Mouse (Mus musculus): ENCODE measurements at regions not wholly inside any gene's neighbourhood (a gene's known extent, or its start where the extent isn't known, plus 50 kb on each side); places are given as distances from the start of the nearest gene placed in this dataset.

DNA sequence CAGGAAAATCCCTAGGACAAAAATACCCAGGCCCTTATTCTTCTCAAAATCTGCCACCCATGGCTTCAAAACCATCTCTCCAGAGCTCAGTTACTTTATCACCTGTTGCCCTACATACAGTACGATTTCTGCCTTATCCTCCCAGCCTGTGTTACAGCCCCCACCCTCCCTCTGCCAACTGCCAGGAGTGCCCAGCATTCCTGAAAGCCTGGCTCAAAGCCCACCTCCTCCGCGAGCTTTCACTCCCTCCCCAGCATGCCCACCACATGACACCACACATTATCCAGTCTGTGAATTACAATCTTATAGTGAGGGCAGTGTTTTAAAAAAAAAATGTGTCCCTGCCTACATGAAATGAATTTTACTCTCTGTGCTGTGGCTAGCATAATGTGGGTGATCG lies 320.3 kb upstream of the Slc24a5 start:
- Histone ChIP-seq H3K4me3 (ENCODE audit: insufficient read depth, poor library complexity, severe bottlenecking) (no peak overlapping the region), H3K36me3 (ENCODE audit: control insufficient read depth, insufficient read depth) (no peaks in the 10 kb centered on the region), H3ac (ENCODE audit: control insufficient read depth, insufficient read length, low read depth) (no peak overlapping the region), H3K79me2 (ENCODE audit: control insufficient read depth, insufficient read depth) (no peaks in the 10 kb centered on the region), H3K79me3 (ENCODE audit: low read depth) (no peaks in the 10 kb centered on the region), H3K27me3 (ENCODE audit: control insufficient read depth, insufficient read depth, insufficient read length) (no peaks in the 10 kb centered on the region)
- TF ChIP-seq CTCF (IDR thresholded peaks at IDR 0.05; ENCODE audit: control insufficient read depth, insufficient read depth, insufficient read length) (no peak), MYOG (IDR thresholded peaks at IDR 0.05; ENCODE audit: control insufficient read depth, extremely low read depth, insufficient read length) (no peak), FOSL1 (IDR thresholded peaks at IDR 0.05; ENCODE audit: insufficient read depth, low read length, poor library complexity, severe bottlenecking) (no peak), MAX (IDR thresholded peaks at IDR 0.05) (no peak), MYOD1 (IDR thresholded peaks at IDR 0.05; ENCODE audit: control insufficient read depth, insufficient read length, low read depth) (no peak)

DNA sequence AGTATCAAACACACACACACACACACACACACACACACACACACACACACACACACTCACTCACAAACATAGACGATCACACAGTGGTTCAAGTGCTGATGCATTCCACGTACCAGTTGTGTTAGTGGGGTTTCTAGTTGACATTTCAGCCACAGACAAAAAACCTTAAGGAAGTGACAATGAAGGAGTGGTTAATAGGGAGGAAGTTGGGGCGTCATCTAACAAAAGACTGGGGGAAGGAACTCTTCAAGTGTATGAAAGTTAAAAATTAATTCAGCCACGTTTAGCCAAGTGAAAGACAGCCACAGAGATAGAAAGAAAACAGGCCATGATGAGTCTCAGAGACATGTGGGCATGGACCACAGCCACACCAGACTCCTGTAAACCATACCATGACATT lies 316.1 kb upstream of the Slc24a5 start:
- H3ac ChIP-seq (ENCODE audit: control insufficient read depth, insufficient read length, low read depth), result no peak overlapping the region
- no peaks in the 10 kb centered on the region for H3K79me3 ChIP-seq (ENCODE audit: low read depth)
- H3K36me3 ChIP-seq (ENCODE audit: control insufficient read depth, insufficient read depth), result no peaks in the 10 kb centered on the region
- H3K4me3 ChIP-seq (ENCODE audit: insufficient read depth, poor library complexity, severe bottlenecking), result no peak overlapping the region
- no peak for TF ChIP-seq MYOD1 (IDR thresholded peaks at IDR 0.05; ENCODE audit: control insufficient read depth, insufficient read length, low read depth)
- no peaks in the 10 kb centered on the region for H3K27me3 ChIP-seq (ENCODE audit: control insufficient read depth, insufficient read depth, insufficient read length)
- H3K79me2 ChIP-seq (ENCODE audit: control insufficient read depth, insufficient read depth), result no peaks in the 10 kb centered on the region

DNA sequence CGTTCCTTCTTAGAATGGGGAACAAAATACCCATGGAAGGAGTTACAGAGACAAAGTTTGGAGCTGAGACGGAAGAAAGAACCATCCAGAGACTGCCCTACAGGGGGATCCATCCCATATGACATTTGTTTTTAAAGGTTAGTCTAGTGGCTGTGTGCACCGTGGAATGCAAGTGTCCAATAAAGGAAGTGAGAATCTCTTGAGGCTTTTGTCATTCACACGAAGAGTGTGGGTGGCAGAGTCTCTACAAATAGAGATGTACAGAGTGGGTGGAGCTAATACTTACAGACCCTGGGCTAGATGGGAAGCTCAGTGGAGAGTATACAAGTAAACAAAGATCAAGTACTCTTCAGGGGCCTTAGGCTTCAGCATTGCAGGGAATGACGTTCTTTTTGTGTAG lies 314.2 kb upstream of the Slc24a5 start:
- Histone ChIP-seq H3ac (ENCODE audit: control insufficient read depth, insufficient read length, low read depth) (no peak overlapping the region), H3K79me2 (ENCODE audit: control insufficient read depth, insufficient read depth) (no peaks in the 10 kb centered on the region), H3K79me3 (ENCODE audit: low read depth) (no peaks in the 10 kb centered on the region), H3K27me3 (ENCODE audit: control insufficient read depth, insufficient read depth, insufficient read length) (no peaks in the 10 kb centered on the region), H3K36me3 (ENCODE audit: control insufficient read depth, insufficient read depth) (no peaks in the 10 kb centered on the region), H3K4me3 (ENCODE audit: insufficient read depth, poor library complexity, severe bottlenecking) (no peak overlapping the region)
- TF ChIP-seq MYOD1 (IDR thresholded peaks at IDR 0.05; ENCODE audit: control insufficient read depth, insufficient read length, low read depth) (no peak), CEBPB (IDR thresholded peaks at IDR 0.05; ENCODE audit: low read depth) (no peak), FOSL1 (IDR thresholded peaks at IDR 0.05; ENCODE audit: insufficient read depth, low read length, poor library complexity, severe bottlenecking) (no peak), USF1 (IDR thresholded peaks at IDR 0.05; ENCODE audit: low read depth) (no peak), MAX (IDR thresholded peaks at IDR 0.05) (no peak), CTCF (IDR thresholded peaks at IDR 0.05; ENCODE audit: control insufficient read depth, insufficient read depth, insufficient read length) (no peak), MYOG (IDR thresholded peaks at IDR 0.05; ENCODE audit: control insufficient read depth, extremely low read depth, insufficient read length) (no peak)

DNA sequence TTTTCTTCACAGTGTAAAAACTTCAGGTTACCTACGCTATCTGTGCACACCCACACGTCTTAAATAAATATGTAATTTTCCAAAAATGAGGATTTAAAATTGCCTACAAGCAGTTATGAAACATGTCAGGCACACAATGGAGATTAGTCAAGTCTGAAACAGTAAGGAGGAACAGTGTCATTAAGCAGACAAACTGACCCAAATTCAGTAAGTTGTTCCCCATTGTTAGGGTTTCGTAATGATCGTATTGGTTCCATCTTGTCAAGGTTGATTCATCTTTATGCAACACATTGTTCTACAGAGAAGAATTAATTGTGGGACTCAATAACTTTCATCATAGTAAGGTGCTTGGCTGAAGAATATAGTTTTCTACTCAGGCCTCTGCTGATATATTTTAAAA lies 312.7 kb upstream of the Slc24a5 start:
- Histone ChIP-seq H3ac (ENCODE audit: control insufficient read depth, insufficient read length, low read depth) (no peak overlapping the region), H3K27me3 (ENCODE audit: control insufficient read depth, insufficient read depth, insufficient read length) (no peaks in the 10 kb centered on the region), H3K36me3 (ENCODE audit: control insufficient read depth, insufficient read depth) (no peaks in the 10 kb centered on the region), H3K79me3 (ENCODE audit: low read depth) (no peaks in the 10 kb centered on the region), H3K4me3 (ENCODE audit: insufficient read depth, poor library complexity, severe bottlenecking) (no peak overlapping the region), H3K79me2 (ENCODE audit: control insufficient read depth, insufficient read depth) (no peaks in the 10 kb centered on the region)
- no peak for TF ChIP-seq USF1 (IDR thresholded peaks at IDR 0.05; ENCODE audit: low read depth)
- no peak for TF ChIP-seq FOSL1 (IDR thresholded peaks at IDR 0.05; ENCODE audit: insufficient read depth, low read length, poor library complexity, severe bottlenecking)
- TF ChIP-seq MYOG (IDR thresholded peaks at IDR 0.05; ENCODE audit: control insufficient read depth, extremely low read depth, insufficient read length), result no peak
- no peak for TF ChIP-seq CTCF (IDR thresholded peaks at IDR 0.05; ENCODE audit: control insufficient read depth, insufficient read depth, insufficient read length)
- no peak for TF ChIP-seq CEBPB (IDR thresholded peaks at IDR 0.05; ENCODE audit: low read depth)
- TF ChIP-seq MYOD1 (IDR thresholded peaks at IDR 0.05; ENCODE audit: control insufficient read depth, insufficient read length, low read depth), result no peak
- TF ChIP-seq MAX (IDR thresholded peaks at IDR 0.05), result no peak

DNA sequence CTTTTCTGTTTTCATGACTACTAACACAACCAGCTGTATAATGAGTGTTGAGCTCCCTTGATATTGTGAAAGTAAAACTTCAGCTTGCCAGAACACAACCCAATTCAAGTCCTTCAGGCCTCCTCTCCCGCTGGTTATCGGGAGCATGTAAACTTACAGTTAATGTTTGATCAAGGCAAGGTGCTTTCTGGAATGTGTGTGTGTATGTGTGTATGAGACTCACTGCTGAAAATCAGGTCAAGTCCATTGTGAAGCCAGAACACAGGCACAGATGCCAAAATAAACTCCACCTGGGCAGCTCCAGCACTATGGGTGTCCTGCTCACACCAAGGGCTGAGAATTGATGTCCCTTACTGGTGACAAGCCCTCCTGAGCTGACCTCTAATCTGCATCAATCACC lies 308.9 kb upstream of the Slc24a5 start:
- Histone ChIP-seq H3K4me3 (ENCODE audit: insufficient read depth, poor library complexity, severe bottlenecking) (no peak overlapping the region), H3K79me2 (ENCODE audit: control insufficient read depth, insufficient read depth) (no peaks in the 10 kb centered on the region), H3ac (ENCODE audit: control insufficient read depth, insufficient read length, low read depth) (no peak overlapping the region), H3K27me3 (ENCODE audit: control insufficient read depth, insufficient read depth, insufficient read length) (no peaks in the 10 kb centered on the region), H3K36me3 (ENCODE audit: control insufficient read depth, insufficient read depth) (no peaks in the 10 kb centered on the region), H3K79me3 (ENCODE audit: low read depth) (no peaks in the 10 kb centered on the region)
- TF ChIP-seq USF1 (IDR thresholded peaks at IDR 0.05; ENCODE audit: low read depth) (no peak), MYOG (IDR thresholded peaks at IDR 0.05; ENCODE audit: control insufficient read depth, extremely low read depth, insufficient read length) (no peak)

DNA sequence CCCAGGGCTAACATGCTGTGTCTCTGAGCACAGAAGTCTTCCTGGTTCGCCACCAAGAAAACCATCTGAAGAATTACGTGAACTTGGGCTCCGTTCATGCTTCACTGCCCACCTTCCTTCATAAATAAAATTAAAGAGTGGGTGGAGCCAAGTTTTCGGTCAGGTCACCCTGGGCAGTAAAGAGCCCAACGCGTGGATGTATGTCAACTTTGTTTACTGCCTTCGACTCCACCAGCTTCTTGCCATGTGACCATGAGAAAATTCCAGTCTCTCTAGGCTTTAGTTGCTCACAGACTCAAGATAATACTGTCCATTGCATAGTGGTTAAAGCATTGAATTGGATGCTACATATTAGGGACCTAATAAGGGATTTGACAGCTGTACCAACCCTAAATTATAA lies 304.3 kb upstream of the Slc24a5 start:
- TF ChIP-seq MYOG (IDR thresholded peaks at IDR 0.05; ENCODE audit: control insufficient read depth, extremely low read depth, insufficient read length) (no peak), CTCF (IDR thresholded peaks at IDR 0.05; ENCODE audit: control insufficient read depth, insufficient read depth, insufficient read length) (no peak), FOSL1 (IDR thresholded peaks at IDR 0.05; ENCODE audit: insufficient read depth, low read length, poor library complexity, severe bottlenecking) (no peak), MAX (IDR thresholded peaks at IDR 0.05) (no peak), MYOD1 (IDR thresholded peaks at IDR 0.05; ENCODE audit: control insufficient read depth, insufficient read length, low read depth) (no peak), USF1 (IDR thresholded peaks at IDR 0.05; ENCODE audit: low read depth) (no peak), CEBPB (IDR thresholded peaks at IDR 0.05; ENCODE audit: low read depth) (no peak)
- no peaks in the 10 kb centered on the region for H3K36me3 ChIP-seq (ENCODE audit: control insufficient read depth, insufficient read depth)
- H3K4me3 ChIP-seq (ENCODE audit: insufficient read depth, poor library complexity, severe bottlenecking), result no peak overlapping the region
- H3K79me3 ChIP-seq (ENCODE audit: low read depth), result no peaks in the 10 kb centered on the region
- no peaks in the 10 kb centered on the region for H3K27me3 ChIP-seq (ENCODE audit: control insufficient read depth, insufficient read depth, insufficient read length)
- no peaks in the 10 kb centered on the region for H3K79me2 ChIP-seq (ENCODE audit: control insufficient read depth, insufficient read depth)
- H3ac ChIP-seq (ENCODE audit: control insufficient read depth, insufficient read length, low read depth), result no peak overlapping the region
